Mouse (Mus musculus): Measurements from ENCODE around the gene Tbc1d30. TPM values are rescaled to one million over a fixed set of nuclear protein-coding genes. Genes with fewer than 3 reads are reported as not detected.
"Not testable (repeated sequence)": the region's sequence is repeated elsewhere in the genome, so short reads cannot be mapped to it uniquely, and the experiment has no call there.

The Tbc1d30 gene
- total RNA-seq, 2 experiments from 2014 or later: 1.8 to 2.2 TPM

GRCm38 (mm10) chr10:121367271-121367670, 16.2 kb upstream of the Tbc1d30 start:
- no peak for DNase-seq
- intact Hi-C loops (cut with DNase I): no loop called here

DNA sequence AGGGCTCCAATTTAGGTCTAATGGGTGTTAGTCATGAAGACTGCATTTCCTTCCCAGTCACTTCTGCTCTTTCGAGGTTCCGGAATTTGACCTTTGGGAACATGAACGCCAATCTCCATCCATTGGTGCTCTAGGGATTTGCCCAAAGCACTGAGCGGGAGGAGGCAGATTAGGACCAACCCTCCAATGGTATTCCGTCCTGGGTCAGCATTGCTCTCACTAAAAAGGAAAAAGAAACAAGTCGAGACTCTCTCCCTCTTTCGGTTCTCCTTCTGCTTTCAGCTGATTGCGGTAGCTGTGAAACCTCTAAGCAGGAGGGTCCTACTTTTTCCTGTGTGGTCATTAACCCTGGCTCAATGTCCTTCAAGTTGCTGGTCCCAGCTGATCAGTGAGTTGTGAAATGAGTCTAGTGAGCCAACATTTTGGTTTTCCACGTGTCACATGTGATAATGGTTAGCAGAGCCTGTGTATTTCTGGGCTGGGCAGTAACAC, 14.7 kb upstream of the Tbc1d30 start:
- intact Hi-C loops (cut with DNase I): no loop called here
- peak; percentile 27 to 28 for DNase-seq

DNA sequence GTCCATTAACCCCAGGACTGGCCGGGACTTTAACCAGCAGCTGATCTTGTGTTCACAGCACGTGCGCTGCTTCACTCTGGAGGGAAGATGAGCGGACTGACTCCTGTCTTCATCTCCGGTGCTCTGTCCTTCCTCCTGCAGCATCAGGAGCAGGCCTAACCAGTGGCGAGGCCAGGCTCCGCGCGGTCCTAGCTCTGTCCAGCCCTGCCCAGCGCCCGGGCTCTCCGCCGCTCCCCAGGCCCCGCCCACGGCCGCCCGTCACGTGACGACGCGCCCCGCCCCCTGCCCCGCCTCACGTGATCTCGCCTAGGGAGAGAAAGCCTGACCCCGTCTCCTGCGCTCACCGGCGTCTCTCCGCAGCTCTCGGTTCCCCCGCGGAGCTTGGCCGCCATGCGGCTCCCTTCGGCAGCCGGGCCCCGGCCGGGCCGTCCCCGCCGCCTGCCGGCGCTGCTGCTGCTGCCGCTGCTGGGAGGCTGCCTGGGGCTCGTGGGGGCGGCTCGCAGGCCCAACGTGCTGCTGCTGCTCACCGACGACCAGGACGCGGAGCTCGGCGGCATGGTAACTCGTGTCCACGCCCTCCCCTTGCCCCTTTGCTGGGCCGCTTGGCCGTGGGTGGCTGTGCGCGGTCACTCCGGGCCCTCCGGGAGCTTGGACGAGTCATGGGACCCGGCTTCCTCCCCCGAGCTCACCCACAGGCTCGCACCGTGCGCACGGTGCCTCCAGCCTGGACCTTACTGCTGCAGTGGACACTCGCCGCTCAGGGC, 13.9 kb upstream of the Tbc1d30 start, which contains the start of gene Gns:
Gns (plus strand) TSS at position 290 of the 764 bp plus-strand sequence.
- intact Hi-C loops (cut with DNase I): no loop called here
- DNase-seq: peak; percentile 90 to 92

DNA sequence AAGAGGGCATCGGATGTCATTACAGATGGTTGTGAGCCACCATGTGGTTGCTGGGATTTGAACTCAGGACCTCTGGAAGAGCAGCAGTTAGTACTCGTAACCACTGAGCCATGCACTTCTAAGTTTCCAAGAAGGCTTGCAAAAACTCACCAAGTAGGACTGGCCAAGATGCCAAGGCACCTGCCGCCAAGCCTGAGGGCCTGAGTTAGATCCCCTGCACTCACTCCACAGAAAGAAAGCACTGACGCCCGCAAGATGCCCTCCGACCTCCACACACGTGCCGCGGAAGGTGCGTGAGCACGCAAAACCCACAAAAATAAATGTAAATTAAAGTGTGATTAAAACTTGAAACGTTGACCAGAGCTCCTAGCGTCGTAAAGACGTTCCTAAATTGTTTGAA, 13.2 kb upstream of the Tbc1d30 start:
- no peak for DNase-seq
- intact Hi-C loops (cut with DNase I): no loop called here

- DNase-seq: no peak
- intact Hi-C loops (cut with DNase I): no loop called here
Observed at GRCm38 (mm10) chr10:121363201-121363600, 12.1 kb upstream of the Tbc1d30 start.

GRCm38 (mm10) chr10:121360358-121360757, 9.3 kb upstream of the Tbc1d30 start:
- intact Hi-C loops (cut with DNase I): no loop called here
- no peak for DNase-seq

GRCm38 (mm10) chr10:121351692-121352290, 713 bp upstream of the Tbc1d30 start:
- DNase-seq: no peak
- intact Hi-C loops (cut with DNase I): no loop called here

DNA sequence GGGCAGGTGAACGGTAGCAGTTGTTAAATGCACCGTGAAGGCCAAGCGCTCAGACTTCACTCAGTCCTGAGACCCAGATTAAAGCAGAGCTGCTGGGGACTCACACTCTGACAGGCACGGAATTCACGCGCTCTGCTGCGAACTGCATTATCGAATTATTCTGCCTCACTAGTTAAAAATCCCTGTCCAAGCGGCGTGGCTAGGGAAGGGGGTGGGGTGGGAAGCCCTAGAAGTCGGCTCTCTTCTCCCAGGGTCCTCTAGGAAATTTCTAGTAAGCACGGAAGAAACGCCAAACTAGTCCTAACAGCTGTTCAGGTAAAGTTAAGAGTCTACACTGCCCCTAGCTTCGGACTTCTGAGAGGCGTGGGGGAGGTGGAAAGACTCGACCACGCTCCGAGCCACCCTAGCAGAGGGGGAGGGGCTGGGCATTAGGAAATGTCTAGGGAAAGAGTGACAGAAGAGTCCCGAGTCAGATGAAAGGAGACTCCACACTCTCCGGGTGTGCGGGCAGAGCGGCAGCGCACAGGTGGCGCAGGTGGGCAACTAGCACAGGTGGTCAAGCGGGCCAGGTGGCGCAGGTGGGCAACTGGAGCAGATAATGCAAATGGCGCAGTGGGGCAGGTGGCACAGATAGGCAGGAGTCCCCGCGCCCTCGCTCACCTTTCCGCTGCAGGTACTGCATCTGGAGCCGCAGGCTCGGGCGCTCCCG, 567 bp downstream of the Tbc1d30 start:
- intact Hi-C loops (cut with DNase I): no loop called here
- peak in 1 of 2 experiments; percentile 22 for DNase-seq

DNA sequence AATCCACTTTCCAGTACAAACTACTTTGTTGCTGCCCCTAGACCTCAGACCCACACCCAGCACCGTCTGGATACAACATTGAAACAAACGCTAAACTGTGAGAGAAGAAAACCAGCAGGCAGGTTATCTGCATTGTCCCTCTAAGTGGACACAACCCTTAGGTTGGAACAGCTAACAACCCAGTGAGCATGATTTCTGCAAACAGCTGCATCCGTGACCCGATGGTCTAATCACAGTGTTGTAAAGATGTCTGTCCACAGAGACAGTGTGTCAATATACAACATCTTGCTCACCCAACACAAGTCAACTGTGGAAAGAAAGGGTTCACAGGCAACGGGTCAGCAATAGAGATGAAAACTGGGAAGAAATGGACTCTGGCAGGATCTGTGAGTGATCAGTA, 1.8 kb downstream of the Tbc1d30 start:
- intact Hi-C loops (cut with DNase I): no loop called here

GRCm38 (mm10) chr10:121343867-121344266, 7.2 kb downstream of the Tbc1d30 start:
- intact Hi-C loops (cut with DNase I): no loop called here
- DNase-seq: no peak

More for the DNA sequence above, 1.8 kb downstream of the Tbc1d30 start:
- no peak for DNase-seq

GRCm38 (mm10) chr10:121342260-121342659, 8.8 kb downstream of the Tbc1d30 start:
- intact Hi-C loops (cut with DNase I): no loop called here
- DNase-seq: no peak

GRCm38 (mm10) chr10:121340754-121341593, 10.1 kb downstream of the Tbc1d30 start:
- intact Hi-C loops (cut with DNase I): no loop called here
- DNase-seq: no peak

DNA sequence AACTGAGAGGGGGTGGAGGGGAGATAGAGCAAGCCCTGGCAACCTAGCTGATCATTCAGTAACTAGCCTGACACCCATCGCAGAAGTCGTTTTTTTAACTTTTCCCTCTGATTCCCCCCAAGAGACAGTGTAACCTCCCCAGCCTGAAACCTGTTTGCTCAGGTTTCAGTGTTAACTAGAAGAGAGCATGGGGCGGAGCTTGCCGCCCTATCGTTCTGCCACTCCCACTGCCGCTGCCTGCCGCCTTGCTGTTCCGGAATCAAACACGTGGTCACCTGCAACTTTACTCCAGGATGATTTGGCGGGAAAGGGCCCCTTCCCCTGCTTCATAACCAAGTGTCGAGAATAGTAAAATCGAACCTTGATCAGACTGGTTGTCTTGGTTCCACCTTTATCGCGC, 14.5 kb downstream of the Tbc1d30 start:
- DNase-seq; intact Hi-C loops (cut with DNase I): not testable (repeated sequence)

- intact Hi-C loops (cut with DNase I): loop anchor here (5.0 kb wide), 1 partner anchor 42 kb away; no protein-coding TSS in a partner anchor
- DNase-seq: peak; percentile 56 to 75
Observed at GRCm38 (mm10) chr10:121334576-121334975, 16.5 kb downstream of the Tbc1d30 start.

DNA sequence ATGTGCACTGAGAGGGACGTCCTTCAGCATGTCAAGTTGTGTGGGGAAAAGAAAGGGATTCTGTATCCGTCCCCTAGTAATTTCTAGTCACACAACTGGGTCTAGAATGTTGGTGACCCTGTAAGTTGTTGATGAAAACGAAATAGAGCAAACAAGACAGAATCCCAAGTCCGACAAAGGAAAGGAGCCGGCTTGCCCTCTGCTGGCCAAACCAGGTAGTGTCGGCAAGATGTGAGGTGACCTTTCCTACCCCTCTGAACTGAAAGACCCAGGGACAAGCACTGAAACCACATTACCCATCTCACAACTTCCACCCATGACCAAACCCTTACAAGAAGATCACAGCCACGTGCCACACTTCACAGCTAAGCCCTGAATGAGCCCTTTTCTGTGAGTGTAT, 20.1 kb downstream of the Tbc1d30 start:
- intact Hi-C loops (cut with DNase I): loop anchor here (5.0 kb wide), 1 partner anchor 39 kb away; no protein-coding TSS in a partner anchor
- peak; percentile 74 to 85 for DNase-seq

DNA sequence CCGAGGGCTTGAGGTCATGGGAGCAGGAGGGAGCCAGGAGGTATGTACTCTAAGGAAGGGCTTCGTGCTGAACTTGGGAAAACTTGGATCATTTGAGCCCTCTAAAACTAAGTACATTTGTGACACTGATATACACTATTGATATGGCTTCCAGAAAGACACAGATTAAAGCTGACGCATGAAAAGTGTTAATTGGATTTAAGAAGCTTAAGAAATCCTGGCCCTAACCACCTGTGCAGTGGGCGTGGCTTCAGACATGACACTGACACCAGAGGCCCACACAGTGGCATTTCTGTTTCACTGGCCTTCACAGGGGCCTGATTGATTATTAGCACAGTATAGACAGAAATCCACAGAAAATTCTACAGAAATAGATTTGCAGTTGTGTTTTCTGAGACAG, 21.5 kb downstream of the Tbc1d30 start:
- intact Hi-C loops (cut with DNase I): no loop called here
- DNase-seq: no peak

DNA sequence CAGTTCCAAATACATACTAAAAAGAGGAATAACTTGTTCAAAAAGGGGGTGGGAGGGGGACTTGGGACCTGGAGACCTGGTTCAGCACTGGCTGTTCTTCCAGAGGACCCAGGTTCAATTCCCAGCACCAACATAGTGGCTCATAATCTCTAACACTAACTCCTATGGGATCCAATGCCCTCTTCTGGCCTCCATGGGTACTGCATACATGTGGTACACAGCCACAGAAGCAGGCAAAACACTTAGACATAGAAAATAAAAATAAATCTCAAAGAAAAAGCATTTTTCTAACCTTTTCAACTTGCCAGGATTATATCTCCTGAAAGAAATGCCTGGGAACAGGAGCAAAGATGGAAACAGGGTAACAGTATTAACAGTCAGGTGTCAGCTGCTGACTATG, 24.9 kb downstream of the Tbc1d30 start:
- intact Hi-C loops (cut with DNase I): no loop called here
- no peak for DNase-seq

GRCm38 (mm10) chr10:121323493-121323892, 27.6 kb downstream of the Tbc1d30 start:
- no peak for DNase-seq
- intact Hi-C loops (cut with DNase I): no loop called here

GRCm38 (mm10) chr10:121318397-121318950, 32.6 kb downstream of the Tbc1d30 start:
- intact Hi-C loops (cut with DNase I): no loop called here

DNA sequence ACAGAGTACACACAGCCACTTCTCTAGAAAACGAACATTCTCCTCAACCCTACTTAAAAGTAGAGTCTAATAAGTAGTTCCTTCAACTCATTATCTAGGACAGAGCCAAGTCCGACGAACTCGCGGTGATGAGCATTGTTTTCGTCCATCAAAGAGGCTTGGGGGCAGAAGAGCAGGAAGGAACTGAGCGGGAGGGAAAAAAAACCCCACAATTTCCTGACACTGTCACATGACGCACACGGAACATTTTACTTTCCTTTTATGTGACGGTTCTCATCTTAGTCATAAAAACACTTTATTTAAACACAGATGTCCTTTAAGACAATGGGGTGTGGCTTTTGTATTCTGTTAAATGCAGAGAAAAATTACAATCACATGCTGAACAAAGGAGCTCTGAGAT, 34.7 kb downstream of the Tbc1d30 start:
- intact Hi-C loops (cut with DNase I): no loop called here
- DNase-seq: no peak

More at GRCm38 (mm10) chr10:121318397-121318950, 32.6 kb downstream of the Tbc1d30 start:
- DNase-seq: no peak
